In genomic region chr8:124827387-124827786, GRCm38 (mm10) we compare ENCODE assay signal across 9 mouse cellular contexts. TPM values are rescaled to one million over a fixed set of nuclear protein-coding genes. Genes with fewer than 3 reads are reported as not detected.
DNase-seq lines count a peak whose midpoint lies in the region; ATAC-seq and TF ChIP-seq lines count a peak whose summit lies in the region.
"Had no signal": no experiment of that assay in that cellular context is flagged by ENCODE, and none has a peak within 500 bp of the region (broad histone marks: within the 10 kb centered on the region; RNA-seq: fewer than 3 reads in every experiment).

No protein-coding gene starts in this region.

- peak; percentile 24; the same call in 1 of the 2 replicates for ATAC-seq in lung, postnatal 0 days

- peak; percentile 95 for DNase-seq in heart, adult 11 months
- no peak for DNase-seq in heart, postnatal 25 days (ENCODE audit: low spot score)
- DNase-seq in ES-E14 (ENCODE audit: low read depth, low spot score), result peak; percentile 60
- peak; percentile 73 to 78 for DNase-seq in cerebellum, adult 2 months
- DNase-seq in heart, adult 8-10 months (ENCODE audit: low spot score), result peak; percentile 57
- peak; percentile 4 for DNase-seq in large intestine, adult 2 months (ENCODE audit: low read depth, low spot score)
- DNase-seq in lung, postnatal 0 days (ENCODE audit: low spot score), result peak; percentile 72
- DNase-seq in skeletal muscle tissue, adult 2 months (ENCODE audit: low read depth, low spot score), result peak; percentile 70

- intact Hi-C loops in heart, postnatal 25 days (cut with DNase I), result loop anchor here (5.0 kb wide), 2 partner anchors 90 to 210 kb away; no protein-coding TSS in a partner anchor

- no peak for TF ChIP-seq POLR2A in cerebellum, adult 2 months (IDR thresholded peaks at IDR 0.05; ENCODE audit: borderline replicate concordance, insufficient read depth, low read length)

- H3K36me3 ChIP-seq in ES-E14 (ENCODE audit: control insufficient read depth, insufficient read depth, low read length, poor library complexity, severe bottlenecking), result peaks cover 2% of the 10 kb centered on the region; the same call in 1 of the 2 replicates
- no peaks in the 10 kb centered on the region for H3K36me3 ChIP-seq in lung, postnatal 0 days (ENCODE audit: insufficient read depth, low read length)

- no peaks in the 10 kb centered on the region for H3K9me3 ChIP-seq in ES-E14 (ENCODE audit: control insufficient read depth, insufficient read depth, low read depth, low read length)
- no peaks in the 10 kb centered on the region for H3K9me3 ChIP-seq in lung, postnatal 0 days (ENCODE audit: low read length)
- H3K9me3 ChIP-seq: midbrain, embryonic 12.5 days had no signal

- in situ Hi-C loops in ES-E14 (cut with MboI; ENCODE audit: low sequenced_read_pairs in 2 of 2, unreplicated experiment in 2 of 2), result no loop called here

- no peak overlapping the region for H3K4me2 ChIP-seq in lung, postnatal 0 days (replicated peaks; ENCODE audit: low read depth, low read length)
- H3K4me2 ChIP-seq: midbrain, embryonic 12.5 days had no signal

- WGBS in cerebellum, adult 2 months, result 1% methylated on average over 5 of the region's 5 CpGs
- 3% methylated on average over 5 of the region's 5 CpGs for WGBS in large intestine, adult 2 months
- WGBS in lung, postnatal 0 days, result 1% methylated on average over 5 of the region's 5 CpGs

- peaks cover 0 to 17% of the 10 kb centered on the region in 2 experiments; a peak in 2 of 4 replicates for H3K4me1 ChIP-seq in ES-E14 (ENCODE audit: control insufficient read depth in 2 of 2, insufficient read depth in 2 of 2, low read length in 2 of 2, poor library complexity in 1 of 2)
- peaks cover 15% of the 10 kb centered on the region for H3K4me1 ChIP-seq in cerebellum, adult 2 months (ENCODE audit: control insufficient read depth, insufficient read depth, low read length)
- 0 out of 2 replicates have a peak, but pooled peaks cover 2% of the 10 kb centered on the region for H3K4me1 ChIP-seq in lung, postnatal 0 days (ENCODE audit: insufficient read depth, low read depth, low read length)
- H3K4me1 ChIP-seq: midbrain, embryonic 12.5 days had no signal

- H3K27ac ChIP-seq in ES-E14 (ENCODE audit: insufficient read depth, low read depth, low read length, poor library complexity, severe bottlenecking), result no peak overlapping the region
- H3K27ac ChIP-seq in cerebellum, adult 2 months (ENCODE audit: insufficient read depth, low read length), result peak overlapping the region; percentile 4; the same call in 1 of the 2 replicates
- no peak overlapping the region for H3K27ac ChIP-seq in lung, postnatal 0 days (ENCODE audit: low read length)
- H3K27ac ChIP-seq: midbrain, embryonic 12.5 days had no signal

- H3K9ac ChIP-seq in ES-E14 (ENCODE audit: insufficient read depth, low read depth, low read length, poor library complexity, severe bottlenecking), result no peak overlapping the region
- no peak overlapping the region for H3K9ac ChIP-seq in lung, postnatal 0 days (replicated peaks; ENCODE audit: low read depth)
- H3K9ac ChIP-seq: midbrain, embryonic 12.5 days had no signal

- no peak for TF ChIP-seq EP300 in lung, postnatal 0 days (IDR thresholded peaks at IDR 0.05)

- no peaks in the 10 kb centered on the region for H3K27me3 ChIP-seq in cerebellum, adult 2 months (ENCODE audit: control insufficient read depth, insufficient read depth, low read length)
- no peaks in the 10 kb centered on the region for H3K27me3 ChIP-seq in lung, postnatal 0 days (replicated peaks; ENCODE audit: insufficient read depth, low read length)

- no peak overlapping the region for H3K4me3 ChIP-seq in ES-E14 (ENCODE audit: insufficient read depth in 1 of 2, low read depth in 1 of 2, low read length in 2 of 2, poor library complexity in 1 of 2, severe bottlenecking in 1 of 2)
- H3K4me3 ChIP-seq in cerebellum, adult 2 months (replicated peaks; ENCODE audit: insufficient read depth, low read depth, low read length), result no peak overlapping the region
- no peak overlapping the region for H3K4me3 ChIP-seq in lung, postnatal 0 days (ENCODE audit: low read depth, low read length)
- H3K4me3 ChIP-seq: midbrain, embryonic 12.5 days had no signal

- TF ChIP-seq CTCF in cerebellum, adult 2 months (IDR thresholded peaks at IDR 0.05; ENCODE audit: borderline replicate concordance, insufficient read depth, low read depth, low read length), result peak; percentile 87
- TF ChIP-seq CTCF in lung, postnatal 0 days (IDR thresholded peaks at IDR 0.05), result peak; percentile 87

TF ChIP-seq in ES-E14, 5 proteins besides CTCF, POLR2A, EP300 and RAD21:
- no peak for TF ChIP-seq HCFC1 (IDR thresholded peaks at IDR 0.05; ENCODE audit: borderline replicate concordance, insufficient read depth, low read length)
- peak; percentile 14; the same call in 1 of the 2 replicates for TF ChIP-seq ZC3H11A (IDR thresholded peaks at IDR 0.05; ENCODE audit: borderline replicate concordance, low read depth, low read length)

RNA-seq across cellular contexts. Expression of gene Trim67, which starts 34.5 kb away (rescaled TPM):
- under 1 TPM; 0.53 to 0.73 TPM for total RNA-seq in heart, postnatal 25 days (2021)
- total RNA-seq in ES-E14 (2012; rRNA removed), result 0.40 and 0.48 TPM in 2 replicates
- polyA plus RNA-seq in cerebellum, adult 2 months (2012; rRNA removed), result 19.4 and 23.3 TPM in 2 replicates
- under 1 TPM; 0.22 to 0.82 (median 0.50) TPM for total RNA-seq in heart, adult 8-10 months (2022)
- 0.06 and 0.10 TPM in 2 replicates for polyA plus RNA-seq in large intestine, adult 2 months (2012; rRNA removed)
- 1.5 and 1.7 TPM in 2 replicates for polyA plus RNA-seq in lung, postnatal 0 days (2015; fragmentation: Nextera tagmentation; extraction: Ambion mirVana)

RNA-seq across cellular contexts. Expression of gene Gnpat, which starts 35.4 kb away (rescaled TPM):
- total RNA-seq in heart, postnatal 25 days (2021), result 100 to 1,000 TPM; 168 to 181 TPM
- total RNA-seq in ES-E14 (2012; rRNA removed), result 102 and 136 TPM in 2 replicates
- 98.3 and 100 TPM in 2 replicates for polyA plus RNA-seq in cerebellum, adult 2 months (2012; rRNA removed)
- 100 to 1,000 TPM; 184 to 202 (median 188) TPM for total RNA-seq in heart, adult 8-10 months (2022)
- 35.5 and 37.8 TPM in 2 replicates for polyA plus RNA-seq in large intestine, adult 2 months (2012; rRNA removed)
- polyA plus RNA-seq in lung, postnatal 0 days (2015; fragmentation: Nextera tagmentation; extraction: Ambion mirVana), result 67.8 and 71.5 TPM in 2 replicates

RNA-seq across cellular contexts. Expression of gene 2810004N23Rik, which starts 35.5 kb away (rescaled TPM):
- 10 to 100 TPM; 39.7 to 45.5 TPM for total RNA-seq in heart, postnatal 25 days (2021)
- 71.5 and 83.6 TPM in 2 replicates for total RNA-seq in ES-E14 (2012; rRNA removed)
- polyA plus RNA-seq in cerebellum, adult 2 months (2012; rRNA removed), result 15.0 and 15.7 TPM in 2 replicates
- 10 to 100 TPM; 47.3 to 56.0 (median 50.9) TPM for total RNA-seq in heart, adult 8-10 months (2022)
- polyA plus RNA-seq in large intestine, adult 2 months (2012; rRNA removed), result 8.6 and 9.2 TPM in 2 replicates
- polyA plus RNA-seq in lung, postnatal 0 days (2015; fragmentation: Nextera tagmentation; extraction: Ambion mirVana), result 18.0 and 18.2 TPM in 2 replicates
